Mouse (Mus musculus): ENCODE measurements around the gene Aifm3. TPM values are rescaled to one million over a fixed set of nuclear protein-coding genes. Genes with fewer than 3 reads are reported as not detected.

The Aifm3 gene
- under 1 TPM in 1 of 2 experiments, not detected in 1; 0.43 TPM for total RNA-seq (2021)
- long read RNA-seq, experiment 1 = 0 reads
- long read RNA-seq, experiment 2 = 0 reads

DNA sequence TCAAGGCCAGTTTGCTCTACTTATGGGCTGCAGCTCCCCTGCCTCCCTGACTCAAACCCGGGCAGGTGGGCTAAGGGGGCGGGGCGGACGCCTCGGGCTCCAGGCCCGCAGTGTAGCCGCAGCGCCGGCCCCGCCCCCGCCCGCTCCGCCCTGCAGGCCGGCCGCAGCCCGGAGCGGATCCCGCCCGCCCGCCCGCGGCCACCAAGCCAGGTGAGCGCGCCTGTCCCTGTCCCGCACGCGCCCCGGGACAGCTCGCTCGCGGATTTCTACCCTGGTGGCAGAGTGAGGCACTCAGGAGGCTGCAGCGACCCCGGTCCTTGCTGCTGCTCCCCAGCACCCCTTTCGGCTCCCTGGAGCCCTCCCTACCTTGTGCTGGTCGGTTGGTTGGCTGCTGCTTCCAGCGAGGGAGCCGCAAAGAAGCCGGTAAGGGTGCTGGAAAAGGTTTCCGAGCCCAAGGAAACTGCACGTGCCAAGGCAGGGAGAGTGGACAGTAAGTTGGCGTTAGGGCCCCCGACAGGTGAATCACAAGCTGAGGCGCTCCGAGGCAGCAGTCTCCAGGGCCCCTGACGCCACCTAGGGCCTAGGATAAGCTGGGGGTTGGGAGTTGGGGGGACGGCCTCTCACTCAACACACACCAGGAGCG lies at the start of gene Aifm3:
Gene Aifm3 (plus strand): TSS at position 143 of the 643 bp plus-strand sequence.
- DNase-seq (ENCODE audit: low spot score) = no peak

GRCm38 (mm10) chr16:17451541-17452372 lies 37.7 kb upstream of the Aifm3 start, which contains the start of gene Crkl:
Gene Crkl (plus strand): TSS chr16:17451987.
- DNase-seq (ENCODE audit: low spot score) = peak; percentile 97

- DNase-seq (ENCODE audit: low spot score) = peak; percentile 34
These were observed 37.1 kb upstream of the Aifm3 start for GRCm38 (mm10) chr16:17452373-17452715.

DNA sequence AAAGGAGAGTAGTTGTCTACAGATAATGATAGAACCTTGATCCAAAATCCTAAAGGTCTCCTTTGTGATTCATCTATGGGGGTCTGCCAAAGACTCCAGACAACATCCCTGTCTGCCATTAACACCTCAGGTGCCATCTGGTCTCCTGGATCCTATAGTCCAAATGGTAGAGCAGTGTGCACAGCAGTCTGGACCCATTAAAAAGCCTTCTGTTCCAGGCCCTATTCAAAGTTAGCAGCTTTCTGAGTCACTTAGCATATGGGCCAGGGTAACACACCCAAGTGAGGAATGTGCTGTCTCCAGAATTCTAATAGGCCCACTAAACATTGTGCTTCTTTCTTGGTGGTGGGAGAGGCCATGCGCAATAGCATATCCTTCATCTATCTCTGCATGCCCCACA lies 32.5 kb upstream of the Aifm3 start:
- no peak for DNase-seq (ENCODE audit: low spot score)

GRCm38 (mm10) chr16:17460254-17460653 lies 29.2 kb upstream of the Aifm3 start:
- no peak for DNase-seq (ENCODE audit: low spot score)

GRCm38 (mm10) chr16:17461596-17461995 lies 27.8 kb upstream of the Aifm3 start:
- DNase-seq (ENCODE audit: low spot score) = no peak

GRCm38 (mm10) chr16:17463184-17463583 lies 26.2 kb upstream of the Aifm3 start:
- DNase-seq (ENCODE audit: low spot score) = no peak

GRCm38 (mm10) chr16:17466875-17467663 lies 22.3 kb upstream of the Aifm3 start:
- DNase-seq (ENCODE audit: low spot score) = no peak

DNA sequence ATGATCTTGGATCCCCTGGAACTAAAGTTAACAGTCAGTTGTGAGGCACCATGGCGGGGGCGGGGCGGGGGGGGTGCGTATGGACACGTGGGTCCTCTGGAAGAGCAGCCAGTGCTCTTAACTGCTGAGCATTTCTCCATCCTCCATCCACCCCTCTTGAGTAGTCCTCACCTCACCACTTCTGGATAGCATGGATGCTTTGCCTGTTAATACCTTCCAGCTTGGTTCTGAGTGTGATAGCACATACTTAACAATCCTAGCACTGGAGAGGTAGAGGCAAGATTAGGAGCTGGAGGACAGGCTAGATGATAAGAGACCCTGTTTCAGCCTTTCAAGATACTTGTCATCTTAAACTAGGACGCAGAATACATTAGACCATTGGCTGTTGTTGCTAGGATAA lies 16.9 kb upstream of the Aifm3 start:
- no peak for DNase-seq (ENCODE audit: low spot score)

DNA sequence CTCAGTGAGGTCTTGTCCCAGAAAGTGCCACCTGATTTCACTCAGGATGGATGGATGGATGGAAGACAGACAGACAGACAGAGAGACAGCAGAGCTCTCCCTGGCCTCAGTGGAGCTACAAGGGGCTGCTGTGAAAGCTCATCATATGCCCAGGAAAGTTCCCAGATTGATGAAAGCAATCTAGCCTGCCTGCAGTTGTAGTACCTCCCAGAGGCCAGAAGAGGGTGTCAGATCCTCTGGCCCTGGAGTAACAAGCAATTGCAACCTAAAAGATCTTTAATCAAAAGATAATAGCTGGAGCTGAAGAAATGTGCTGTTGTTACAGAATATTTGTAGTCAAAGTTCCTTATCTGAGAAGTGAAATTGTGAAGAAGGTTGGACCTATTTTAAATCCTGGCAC lies 15.3 kb upstream of the Aifm3 start:
- DNase-seq (ENCODE audit: low spot score) = no peak

DNA sequence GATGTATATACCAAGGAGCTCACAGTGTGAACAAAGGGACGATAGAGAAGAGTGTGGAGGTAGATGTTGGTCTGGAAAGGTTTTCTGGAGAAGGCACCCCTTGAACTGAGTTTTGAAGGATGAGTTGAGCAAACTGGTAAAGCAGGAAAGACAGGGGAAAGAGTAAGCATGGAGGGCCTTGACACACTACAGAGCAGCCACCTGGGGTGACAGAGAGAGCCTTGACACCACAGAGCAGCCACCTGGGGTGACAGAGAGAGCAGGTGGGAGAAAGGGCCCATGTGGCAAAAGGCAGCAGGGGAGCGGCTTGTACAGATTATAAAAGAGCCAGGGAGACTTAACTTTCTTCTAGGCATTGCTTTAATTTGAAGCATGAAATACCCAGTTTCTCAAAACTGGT lies 14.7 kb upstream of the Aifm3 start:
- DNase-seq (ENCODE audit: low spot score) = no peak

DNA sequence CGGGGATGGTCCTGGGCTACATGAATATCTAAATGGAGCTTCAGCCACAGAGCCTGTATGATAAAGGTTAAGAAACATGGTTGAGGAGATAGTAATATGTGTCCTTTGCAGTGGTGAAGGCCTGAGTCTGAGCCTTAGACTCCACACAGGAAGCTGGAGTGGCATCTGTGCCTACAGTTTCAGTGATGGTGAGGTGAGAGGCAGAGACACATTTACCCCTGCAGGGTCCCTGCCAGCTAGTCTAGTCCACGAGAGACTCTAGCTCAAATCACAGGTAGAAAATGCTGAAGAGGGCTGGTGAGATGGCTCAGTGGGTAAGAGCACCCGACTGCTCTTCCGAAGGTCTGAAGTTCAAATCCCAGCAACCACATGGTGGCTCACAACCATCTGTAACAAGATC lies 14.1 kb upstream of the Aifm3 start:
- no peak for DNase-seq (ENCODE audit: low spot score)

DNA sequence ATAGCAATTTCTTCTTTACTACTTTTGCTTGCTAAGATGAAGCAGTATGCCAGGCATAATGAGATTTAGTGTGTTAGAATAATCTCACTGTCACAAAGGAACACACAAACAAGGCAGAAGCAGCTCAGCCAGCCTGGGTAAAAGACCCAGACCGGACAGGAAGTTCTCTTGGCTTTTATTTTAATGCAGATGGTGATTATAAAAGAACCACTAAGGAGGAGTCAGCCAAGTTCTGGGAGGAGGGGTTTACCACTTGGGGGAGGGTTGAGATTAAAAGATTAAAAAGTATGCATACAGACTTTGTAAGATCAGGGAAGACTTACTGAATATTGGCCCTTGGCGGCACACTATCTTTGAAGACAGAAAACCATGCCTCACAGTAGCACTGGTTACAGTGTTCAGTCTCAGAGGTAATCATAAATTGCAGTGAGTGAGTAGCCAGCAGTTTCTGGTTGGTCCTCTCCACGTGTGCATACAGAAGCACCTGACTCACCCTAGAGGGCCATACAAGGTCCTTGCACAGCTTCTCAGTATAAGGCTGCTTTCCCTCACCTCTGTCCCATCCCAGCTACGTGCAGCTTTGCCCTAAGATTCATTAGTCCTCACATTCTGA lies 11.0 kb upstream of the Aifm3 start:
- no peak for DNase-seq (ENCODE audit: low spot score)

DNA sequence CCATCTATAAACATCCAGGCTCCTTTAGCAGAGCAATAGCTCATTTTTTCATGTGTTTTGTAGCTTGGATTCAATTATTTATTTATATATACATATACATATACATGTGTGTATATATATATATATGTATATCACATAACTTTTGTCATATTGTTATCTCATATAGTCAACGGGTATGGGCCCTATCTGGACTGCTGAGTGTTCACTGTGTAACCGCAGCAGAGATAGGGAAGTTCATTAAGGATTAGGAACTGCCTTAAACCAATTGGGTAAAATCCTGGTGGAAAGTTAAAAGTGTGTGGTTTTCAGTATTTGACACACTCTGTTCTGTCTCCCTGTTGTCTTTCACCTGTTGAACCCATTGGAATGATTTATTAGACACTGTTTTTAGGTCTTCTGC lies 7.9 kb upstream of the Aifm3 start:
- no peak for DNase-seq (ENCODE audit: low spot score)

GRCm38 (mm10) chr16:17486505-17486904 lies 2.9 kb upstream of the Aifm3 start:
- DNase-seq (ENCODE audit: low spot score) = no peak

GRCm38 (mm10) chr16:17488478-17489468 lies 638 bp upstream of the Aifm3 start:
- no peak for DNase-seq (ENCODE audit: low spot score)

- DNase-seq (ENCODE audit: low spot score) = no peak
These were observed 1.7 kb downstream of the Aifm3 start for GRCm38 (mm10) chr16:17491154-17491553.

DNA sequence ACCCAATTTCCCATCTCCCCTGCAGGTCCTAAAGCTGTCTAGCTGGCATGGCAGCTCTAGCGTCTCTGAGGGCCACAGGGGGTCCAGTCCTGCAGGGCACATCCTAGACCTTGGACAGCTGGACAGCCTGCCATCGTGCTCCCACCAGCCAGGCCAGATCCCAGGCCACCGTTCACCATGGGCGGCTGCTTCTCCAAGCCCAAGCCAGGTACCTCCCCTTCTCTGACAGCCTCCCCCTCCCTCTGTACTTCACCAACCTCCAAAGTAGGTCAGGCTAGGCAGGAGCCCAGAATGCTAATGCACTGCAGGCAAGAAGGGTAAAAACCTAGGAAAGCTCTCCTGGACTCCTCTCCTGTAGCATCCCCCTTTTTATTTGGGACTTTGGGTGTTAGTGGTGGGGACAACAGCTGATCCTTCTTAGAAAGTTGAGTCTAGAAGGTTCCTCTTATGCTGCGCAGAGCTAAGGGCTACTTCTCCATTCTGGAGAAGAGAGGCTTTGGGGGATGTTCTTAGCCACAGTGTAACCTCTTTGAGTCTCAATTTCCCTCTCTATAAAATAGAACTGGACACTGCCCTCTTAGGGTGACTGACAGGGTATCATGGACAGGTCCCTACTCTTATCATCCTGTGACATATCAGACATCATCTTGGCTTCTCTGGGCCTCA lies 2.6 kb downstream of the Aifm3 start:
- DNase-seq (ENCODE audit: low spot score) = no peak

DNA sequence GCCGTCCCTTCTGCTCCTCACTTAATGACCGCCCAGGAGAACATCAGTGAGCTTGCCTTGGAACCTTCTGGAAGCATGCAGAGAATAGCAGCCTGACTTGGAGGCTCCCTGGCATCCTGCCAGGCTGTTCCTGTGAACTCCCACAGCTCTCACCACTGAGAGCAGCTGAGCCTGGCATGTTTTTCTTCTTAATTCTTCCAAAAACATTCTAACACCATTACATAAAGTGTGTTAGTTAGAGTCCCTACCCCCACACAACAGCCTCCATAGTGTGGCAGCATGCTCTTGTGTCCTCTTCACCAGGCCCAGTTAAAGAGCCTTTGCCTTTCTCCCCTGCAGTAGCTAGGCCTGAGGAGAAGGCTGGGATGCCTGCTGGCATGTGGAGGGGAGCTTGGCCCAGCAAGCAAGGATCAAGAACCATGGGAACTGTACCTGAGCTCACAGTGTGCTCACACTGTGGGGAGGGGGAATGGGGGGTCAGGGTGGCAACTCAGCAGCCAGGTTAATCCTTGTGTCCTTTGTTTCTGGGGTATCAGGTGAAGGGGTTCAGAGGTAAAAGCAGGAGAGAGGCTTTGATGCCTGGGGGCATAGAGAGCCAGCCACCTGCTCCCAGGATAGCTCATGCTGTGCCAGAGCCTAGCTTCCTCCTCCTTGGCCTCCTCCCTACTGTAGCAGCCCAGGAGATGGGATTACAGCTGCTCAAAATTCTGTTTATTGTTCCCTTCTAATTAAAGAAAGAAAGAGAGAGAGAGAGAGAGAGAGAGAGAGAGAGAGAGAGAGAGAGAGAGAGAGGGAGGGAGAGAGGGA lies 7.3 kb downstream of the Aifm3 start:
- peak; percentile 21 for DNase-seq (ENCODE audit: low spot score)

Data from gastrocnemius, adult 18-20 months (tissue).